Mouse (Mus musculus) small intestine, adult 2 months (tissue): ENCODE measurements at regions not wholly inside any gene's neighbourhood (a gene's known extent, or its start where the extent isn't known, plus 50 kb on each side); places are given as distances from the start of the nearest gene placed in this dataset.

ENCODE experiments used
- CTCF ChIP-seq: fragments of 200-500 bp; IDR thresholded peaks from 2 replicates; pipeline ENCODE4 v1.5.1; 2012; ENCODE audit warnings: low read depth, mild to moderate bottlenecking, control low read depth, inconsistent platforms, low read length, moderate library complexity, mixed read lengths; ENCODE audit not compliant: insufficient replicate concordance, insufficient read length; ENCODE audit errors: extremely low read depth
- POLR2A ChIP-seq: fragments of 200-500 bp; IDR thresholded peaks from 2 replicates; pipeline ENCODE4 v1.6.1; 2012; ENCODE audit warnings: low read depth, mild to moderate bottlenecking, control low read depth, inconsistent platforms, low read length, moderate library complexity

GRCm38 (mm10) chr3:129450671-129451070 lies 81.5 kb upstream of the Elovl6 start:
- no peak for TF ChIP-seq CTCF
- no peak for TF ChIP-seq POLR2A
